Mouse (Mus musculus) T-cell, adult 2 months (primary cell): ENCODE data around the gene Olfr154.
"Not testable (repeated sequence)": the region's sequence is repeated elsewhere in the genome, so short reads cannot be mapped to it uniquely, and the experiment has no call there.

Experiments
- DNase-seq: peaks from one replicate; pipeline ENCODE4 v3.0.0; 2022; ENCODE audit warnings: low spot score

Gene Olfr154

DNA sequence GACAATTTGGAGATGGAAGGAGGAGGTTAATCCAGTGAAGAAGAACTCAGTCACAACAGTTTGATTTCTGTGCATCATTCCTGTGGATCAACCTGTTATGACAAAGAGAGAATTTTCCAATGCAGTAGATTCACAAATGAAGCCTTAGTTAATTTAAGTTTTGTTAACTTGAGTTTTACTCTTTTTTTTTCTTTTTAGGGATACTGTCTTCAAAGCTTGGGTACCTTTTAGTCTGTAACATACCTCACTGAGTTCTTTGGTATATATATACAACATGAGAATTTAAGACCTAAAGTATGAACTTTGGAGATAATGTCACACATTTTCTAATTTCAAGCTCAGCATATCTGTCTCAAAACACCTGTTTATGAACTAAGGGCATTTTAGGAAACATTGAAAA lies at the start of gene Olfr154:
Gene Olfr154, minus strand, starts transcription at position 101 of the 400 bp plus-strand sequence.
- DNase-seq, result not testable (repeated sequence)

DNA sequence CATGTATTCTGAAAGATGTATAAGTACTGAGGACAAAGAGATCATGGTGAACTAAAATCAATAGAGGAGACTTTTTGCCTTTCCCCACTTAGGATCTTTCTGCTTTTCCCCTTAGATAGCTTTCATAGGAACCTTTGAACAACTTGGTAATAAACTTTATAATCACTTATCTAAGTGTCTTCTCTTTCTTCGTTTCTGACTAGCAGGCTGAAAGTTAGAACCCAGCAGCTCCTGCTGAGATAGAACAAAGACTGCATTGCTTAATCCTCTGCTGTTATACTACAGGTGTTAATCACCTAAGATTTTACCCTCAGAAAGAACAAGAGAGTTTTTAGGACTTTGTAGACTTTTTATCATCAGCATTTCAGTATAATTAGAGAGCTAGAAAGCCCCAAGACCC lies 46.9 kb upstream of the Olfr154 start:
- no peak for DNase-seq

DNA sequence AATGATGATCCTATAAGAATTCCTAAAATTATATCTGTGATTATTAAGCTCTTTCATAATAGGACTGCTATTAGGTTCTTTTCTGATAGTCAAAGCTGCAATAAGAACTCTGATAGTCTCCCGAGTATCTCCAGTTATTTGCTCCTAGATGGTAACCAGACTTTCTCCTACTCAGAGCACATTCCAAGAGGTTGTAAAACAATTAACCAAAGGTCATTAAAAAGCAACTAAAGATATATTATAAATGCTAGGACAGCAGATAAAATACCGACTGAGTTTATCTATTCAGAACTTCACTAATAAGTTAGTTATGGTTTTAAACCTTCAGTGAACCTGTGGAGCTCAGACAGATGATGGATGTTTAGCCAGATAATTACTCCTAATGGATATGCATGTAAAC lies 46.4 kb upstream of the Olfr154 start:
- not testable (repeated sequence) for DNase-seq

DNA sequence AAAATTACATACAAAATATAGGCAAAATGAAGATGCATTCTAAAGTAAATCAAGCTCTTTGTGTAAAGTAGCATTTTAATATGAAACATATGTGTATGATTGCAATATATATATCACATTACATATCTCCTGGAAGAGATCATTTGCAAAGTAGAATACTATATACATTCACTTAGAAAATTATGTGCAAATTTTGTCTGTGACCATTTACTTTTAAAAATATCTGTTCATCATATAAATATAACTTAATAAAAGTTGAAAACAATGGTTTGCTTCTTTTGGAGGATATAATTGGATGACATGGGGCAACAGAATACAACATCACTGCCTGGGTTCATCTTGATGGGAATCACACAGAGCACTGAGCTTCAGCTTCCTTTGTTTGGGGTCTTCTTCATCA lies 24.9 kb upstream of the Olfr154 start, which contains the start of gene Olfr1008:
Gene Olfr1008, plus strand, starts transcription at position 301 of the 400 bp plus-strand sequence.
- no peak for DNase-seq

DNA sequence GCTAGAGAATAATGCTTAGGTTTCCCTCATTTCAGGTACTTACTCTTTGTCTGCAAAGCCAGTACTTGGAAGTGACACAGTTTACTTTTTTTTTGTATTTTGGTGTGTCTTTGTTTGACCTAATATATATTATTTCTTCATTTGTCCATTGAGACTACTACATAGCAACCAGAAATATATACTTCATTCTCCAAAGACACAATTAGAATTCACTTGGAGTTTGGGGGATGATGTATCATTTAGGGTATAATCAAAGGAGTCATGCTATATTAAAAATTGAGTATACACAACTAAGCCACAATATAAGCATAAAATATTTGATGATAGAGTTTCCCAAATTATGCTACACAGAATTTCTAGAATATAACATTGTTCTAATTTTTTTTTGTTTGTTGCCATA lies 14.4 kb upstream of the Olfr154 start, which contains the start of gene Olfr1006:
Gene Olfr1006, minus strand, starts transcription at position 101 of the 400 bp plus-strand sequence.
- no peak for DNase-seq

DNA sequence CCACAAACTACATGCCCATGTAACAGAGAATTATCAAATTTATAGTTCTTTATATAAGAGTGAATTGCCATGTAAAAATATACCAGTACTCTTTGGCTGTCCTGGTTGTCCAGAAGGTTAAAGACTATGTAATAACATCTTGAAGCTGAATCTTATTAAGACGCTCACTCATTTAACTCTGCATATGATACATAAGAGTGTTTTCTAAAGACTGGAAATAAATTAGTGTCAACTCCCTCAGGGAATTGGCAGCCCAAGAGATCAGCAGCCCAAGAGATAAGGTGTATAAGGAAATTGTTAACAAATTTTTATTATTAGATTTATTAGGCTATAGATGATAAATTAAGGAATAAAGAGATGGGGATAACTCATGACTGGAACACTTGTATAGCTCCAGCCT lies 13.7 kb downstream of the Olfr154 start, which contains the start of gene Olfr1002:
Gene Olfr1002, minus strand, starts transcription at position 101 of the 400 bp plus-strand sequence.
- no peak for DNase-seq
